Mouse (Mus musculus) T-helper 2 cell (primary cell): ENCODE results near the gene Aamdc.

ENCODE experiments used
- in situ Hi-C: fragments of 300-600 bp; cut with MboI, MseI; formaldehyde crosslinking; loops from one replicate; pipeline ENCODE4 v1.15.1; 2025; ENCODE audit warnings: high pct_unique_total_duplicates

The Aamdc gene

DNA sequence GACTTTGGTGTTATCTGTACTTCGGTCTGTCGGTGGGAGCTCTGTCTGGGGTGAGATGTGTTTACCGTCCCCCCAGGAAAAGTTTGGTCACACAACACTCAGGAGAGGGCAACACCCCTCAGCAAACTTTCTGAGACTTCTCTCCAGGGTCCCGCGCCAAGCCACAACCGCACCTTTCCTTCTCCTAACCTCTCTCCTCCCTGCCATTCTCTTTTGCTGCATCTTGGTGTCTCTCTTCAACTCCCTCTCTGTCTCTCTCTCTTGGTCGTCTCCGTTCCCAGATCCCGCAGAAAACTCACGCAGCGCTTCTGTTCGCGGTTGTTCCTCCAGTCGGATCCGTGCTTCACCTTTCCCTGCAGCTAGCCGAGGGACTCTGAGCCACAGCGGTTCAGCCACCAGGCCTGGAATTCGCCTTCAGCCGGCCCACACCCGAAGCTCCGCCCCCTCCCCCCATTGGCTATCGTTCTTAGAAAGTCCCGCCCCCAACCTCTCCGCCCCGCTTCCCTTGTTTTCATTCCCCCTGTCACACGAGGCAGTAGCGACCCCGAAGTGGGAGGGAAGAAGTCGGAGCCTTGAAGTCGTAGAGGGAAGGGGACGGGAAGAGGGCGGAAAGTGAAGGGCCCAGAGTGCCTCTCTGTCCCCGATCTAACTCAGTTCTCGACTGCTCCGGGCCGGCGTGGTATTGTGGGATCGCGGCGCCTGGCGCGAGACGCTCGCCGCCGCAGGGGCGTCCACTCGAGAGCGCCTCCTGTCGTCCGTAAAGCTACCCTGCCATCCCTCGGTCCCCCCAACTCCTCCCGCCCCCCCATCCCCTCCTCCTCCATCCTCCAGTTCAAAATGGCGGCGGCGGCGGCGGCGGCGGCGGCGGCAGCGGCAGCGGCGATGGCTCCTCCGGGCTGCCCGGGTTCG, at the start of gene Aamdc, which contains the start of gene Rsf1:
Gene Aamdc (minus strand): TSS at position 431 of the 909 bp plus-strand sequence.
Gene Rsf1 (plus strand): TSS at position 823 of the 909 bp plus-strand sequence.
- in situ Hi-C loops: no loop called here

GRCm38 (mm10) chr7:97623402-97623801, 44.1 kb upstream of the Aamdc start:
- in situ Hi-C loops: no loop called here

DNA sequence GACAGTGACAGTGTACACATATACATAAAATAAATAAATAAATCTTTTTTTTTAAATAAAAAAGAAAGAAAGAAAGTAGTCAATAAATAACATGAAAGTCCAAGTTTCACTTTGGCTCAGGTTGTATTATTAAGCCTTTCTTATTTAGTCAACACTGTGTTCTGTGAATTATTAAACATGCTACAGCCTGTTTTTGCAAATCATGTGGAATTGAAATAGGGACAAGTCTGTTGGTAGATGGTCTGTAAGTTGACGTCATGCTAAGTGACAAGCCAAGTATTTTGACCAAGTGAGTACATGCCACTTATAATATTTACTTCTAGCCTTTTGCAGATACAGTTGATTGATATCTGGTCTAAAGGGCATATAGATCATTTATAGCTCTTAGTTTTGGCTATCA, 43.4 kb upstream of the Aamdc start:
- in situ Hi-C loops: no loop called here

- in situ Hi-C loops: no loop called here
These were observed 42.0 kb upstream of the Aamdc start for GRCm38 (mm10) chr7:97621346-97621745.

DNA sequence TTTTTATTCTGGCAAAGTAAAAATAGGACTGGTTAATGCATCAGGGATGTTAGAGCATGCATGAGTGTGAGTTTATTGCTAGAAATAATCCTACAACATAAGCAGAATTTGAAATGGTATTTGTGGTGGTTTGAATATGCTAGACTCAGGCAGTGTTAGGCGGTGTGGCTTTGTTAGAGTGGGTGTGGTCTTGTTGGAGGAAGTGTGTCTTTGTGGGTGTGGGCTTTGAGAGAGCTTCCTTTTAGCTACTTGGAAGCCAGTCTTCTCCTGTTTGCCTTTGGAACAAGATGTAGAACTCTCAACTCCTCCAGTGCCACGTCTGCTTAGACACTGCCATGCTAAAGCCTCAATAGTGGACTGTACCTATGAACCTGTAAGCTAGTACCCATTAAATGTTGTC, 19.3 kb upstream of the Aamdc start:
- in situ Hi-C loops: no loop called here

GRCm38 (mm10) chr7:97593535-97593934, 14.2 kb upstream of the Aamdc start:
- in situ Hi-C loops: no loop called here

- in situ Hi-C loops: no loop called here
These were observed 13.1 kb upstream of the Aamdc start for GRCm38 (mm10) chr7:97592396-97592795.

DNA sequence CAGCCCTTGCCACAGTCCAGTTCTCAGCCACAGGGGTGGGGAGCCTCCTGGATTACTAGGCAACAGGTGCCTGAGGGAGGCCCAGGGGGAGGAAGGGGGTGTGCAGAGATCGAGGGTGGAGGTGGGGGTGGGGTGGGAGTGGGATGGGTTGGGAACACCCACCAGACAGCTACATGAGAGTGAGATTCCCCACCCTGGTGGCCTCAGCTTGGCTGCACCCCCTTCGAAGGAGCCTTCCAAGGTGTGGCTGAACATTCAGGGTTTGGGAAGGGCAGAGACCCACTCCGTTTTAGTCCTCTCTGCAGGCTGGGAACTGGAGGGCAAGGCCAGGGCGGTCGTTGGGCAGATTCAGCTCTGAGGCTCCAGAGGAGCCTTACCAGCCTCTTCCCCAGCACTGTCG, 12.0 kb upstream of the Aamdc start:
- in situ Hi-C loops: no loop called here

- in situ Hi-C loops: no loop called here
These were observed 11.2 kb upstream of the Aamdc start for GRCm38 (mm10) chr7:97590488-97590887.

- in situ Hi-C loops: no loop called here
These were observed 9.2 kb upstream of the Aamdc start for GRCm38 (mm10) chr7:97588506-97588905.

DNA sequence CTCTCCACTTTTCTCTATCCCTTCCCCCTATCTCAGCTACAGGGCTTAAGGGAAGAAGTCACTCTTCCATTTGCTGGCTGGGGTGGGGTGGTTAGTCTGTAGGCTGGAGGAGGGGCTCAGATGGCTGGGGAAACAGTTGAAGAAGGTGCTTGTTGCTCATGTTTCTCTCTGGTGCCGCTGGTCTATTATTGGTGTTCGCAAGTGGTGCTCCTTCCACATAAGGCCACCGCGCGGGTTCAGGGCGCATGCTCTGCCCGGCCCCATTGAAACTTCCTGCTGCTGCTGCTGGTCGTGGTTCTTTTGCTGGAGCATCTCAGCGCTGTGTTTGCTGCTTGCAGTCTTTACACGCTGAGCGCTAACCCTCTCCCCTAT, 1.5 kb upstream of the Aamdc start:
- in situ Hi-C loops: no loop called here

DNA sequence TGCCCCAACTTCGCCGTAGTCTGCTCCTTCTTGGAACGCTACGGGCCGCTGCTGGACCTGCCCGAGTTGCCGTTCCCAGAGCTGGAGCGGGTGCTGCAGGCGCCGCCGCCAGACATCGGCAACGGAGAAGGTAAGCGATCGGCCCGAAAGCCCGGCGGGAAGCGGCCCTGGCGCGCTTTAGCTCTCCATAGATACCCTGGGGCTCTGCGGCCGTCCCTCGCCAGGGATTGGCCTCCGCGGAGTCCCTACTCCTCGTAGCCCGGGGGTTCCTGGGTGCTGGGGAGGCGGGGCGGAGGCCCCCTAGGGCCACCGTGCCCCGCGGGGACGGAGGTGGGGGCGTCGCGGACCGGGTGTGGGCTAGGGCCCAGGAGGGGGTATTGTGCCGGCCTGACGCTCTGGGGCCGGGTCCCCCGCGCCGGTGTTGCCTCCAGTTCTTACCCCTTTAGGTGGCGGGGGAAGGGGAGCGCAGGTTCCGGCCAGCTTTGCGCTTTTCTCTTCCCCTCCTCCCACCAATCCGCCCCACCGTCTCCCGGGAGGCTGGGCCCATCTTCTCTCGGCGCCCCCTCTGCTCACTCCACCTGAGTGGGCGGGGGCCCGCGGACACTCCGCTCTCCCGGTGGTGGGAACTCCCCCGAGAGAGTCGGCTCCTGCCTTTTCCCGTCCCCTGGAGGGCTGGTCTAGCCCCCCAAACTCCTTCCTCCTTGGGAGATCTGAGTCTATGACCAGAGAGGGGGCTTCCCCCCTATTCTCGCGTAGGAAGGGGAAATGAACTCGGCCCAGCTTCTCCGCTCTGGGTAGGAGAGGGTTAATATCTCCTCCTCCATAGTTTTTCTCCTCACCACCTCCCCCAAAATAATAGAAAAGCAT, 912 bp upstream of the Aamdc start:
- in situ Hi-C loops: no loop called here

DNA sequence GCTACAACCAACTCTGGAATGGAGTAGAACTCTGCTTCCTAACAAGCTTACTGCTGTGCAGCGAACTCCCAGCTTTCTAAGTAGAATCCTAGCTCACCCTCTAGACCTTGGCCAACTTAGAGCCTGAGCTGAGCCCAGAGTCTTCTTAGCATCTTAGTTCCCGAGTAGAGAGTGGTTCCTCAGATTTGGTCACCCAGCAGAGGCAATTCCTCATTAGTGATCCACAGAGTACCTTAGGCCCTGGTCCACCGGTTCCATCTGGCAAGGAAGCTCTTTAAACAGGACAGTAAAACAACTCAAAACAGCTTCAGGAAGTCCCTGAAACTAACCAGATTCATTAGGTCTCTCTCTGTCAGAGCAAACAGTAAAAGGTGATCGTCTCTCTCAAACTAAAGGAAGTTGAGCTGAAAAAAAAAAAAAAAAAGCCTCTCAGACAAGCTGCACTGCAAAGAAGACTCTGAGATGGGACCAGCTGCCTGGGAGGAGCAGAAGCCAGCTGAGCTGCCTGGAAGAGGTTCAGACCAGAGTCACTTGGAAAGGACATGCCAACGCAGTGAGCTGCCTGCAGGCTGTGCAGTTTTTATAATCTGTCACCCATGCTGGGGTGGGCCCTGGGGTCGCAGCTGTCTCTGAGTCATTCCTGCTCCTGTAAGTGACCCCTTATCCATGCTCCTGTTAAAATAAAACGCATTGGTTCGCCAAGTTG, 783 bp downstream of the Aamdc start:
- in situ Hi-C loops: no loop called here

DNA sequence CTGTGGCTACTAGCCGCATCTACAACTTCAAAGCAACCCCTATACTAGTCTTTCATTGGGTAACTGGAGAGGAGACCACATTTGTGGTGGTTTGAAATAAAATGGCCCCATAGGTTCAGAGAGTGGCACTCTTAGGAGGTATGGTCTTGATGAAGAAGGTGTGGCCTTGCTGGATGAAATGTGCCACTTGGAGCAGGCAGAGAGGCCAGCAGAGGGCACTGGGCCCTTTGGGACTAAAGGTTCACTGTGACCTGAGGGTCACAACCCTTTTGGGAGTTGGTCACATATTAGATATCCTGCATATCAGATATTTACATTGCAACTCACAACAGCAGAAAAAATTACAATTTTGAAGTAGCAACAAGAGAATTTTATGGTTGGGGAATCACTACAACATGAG, 8.9 kb downstream of the Aamdc start:
- in situ Hi-C loops: no loop called here

DNA sequence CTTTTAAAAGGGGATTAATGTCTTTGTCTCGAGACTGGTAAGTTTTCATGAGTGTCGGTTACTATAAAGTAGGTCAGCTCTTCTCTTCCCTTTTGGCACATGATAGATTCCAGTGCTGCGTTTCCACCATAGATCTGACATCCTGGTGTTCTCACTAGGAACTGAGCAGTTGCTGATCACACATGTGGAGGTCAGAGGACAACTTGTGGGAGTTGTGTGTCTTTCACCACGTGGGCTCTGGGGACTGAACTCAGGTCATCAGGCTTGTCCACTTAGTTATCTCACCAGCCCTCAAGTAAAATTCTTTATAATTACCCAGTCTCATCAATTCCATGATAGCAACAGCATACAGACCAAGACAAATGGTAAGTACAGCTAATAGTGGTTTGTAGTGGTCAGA, 9.9 kb downstream of the Aamdc start:
- in situ Hi-C loops: no loop called here

GRCm38 (mm10) chr7:97563576-97563975, 15.7 kb downstream of the Aamdc start:
- in situ Hi-C loops: no loop called here

DNA sequence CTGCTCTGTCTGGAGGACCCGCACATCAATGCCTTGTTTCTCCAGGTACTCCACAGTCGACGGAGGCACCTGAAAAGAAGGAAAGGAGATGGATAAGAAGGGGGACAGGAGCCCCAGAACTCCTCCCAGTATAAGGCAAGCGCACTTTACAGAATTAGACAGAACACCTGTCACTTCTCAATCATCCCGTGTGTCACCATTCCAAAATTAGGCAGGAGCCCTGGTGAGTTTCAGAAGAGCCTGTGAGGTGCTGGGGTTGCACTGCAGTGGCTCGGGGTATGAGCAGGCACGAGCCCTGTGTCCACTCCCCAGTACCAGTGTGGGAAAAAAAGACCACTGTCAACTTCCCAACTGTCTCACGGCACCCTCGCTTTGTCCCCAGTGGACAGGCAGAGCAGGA, 28.6 kb downstream of the Aamdc start:
- in situ Hi-C loops: no loop called here

GRCm38 (mm10) chr7:97549301-97549700, 30.0 kb downstream of the Aamdc start:
- in situ Hi-C loops: no loop called here

DNA sequence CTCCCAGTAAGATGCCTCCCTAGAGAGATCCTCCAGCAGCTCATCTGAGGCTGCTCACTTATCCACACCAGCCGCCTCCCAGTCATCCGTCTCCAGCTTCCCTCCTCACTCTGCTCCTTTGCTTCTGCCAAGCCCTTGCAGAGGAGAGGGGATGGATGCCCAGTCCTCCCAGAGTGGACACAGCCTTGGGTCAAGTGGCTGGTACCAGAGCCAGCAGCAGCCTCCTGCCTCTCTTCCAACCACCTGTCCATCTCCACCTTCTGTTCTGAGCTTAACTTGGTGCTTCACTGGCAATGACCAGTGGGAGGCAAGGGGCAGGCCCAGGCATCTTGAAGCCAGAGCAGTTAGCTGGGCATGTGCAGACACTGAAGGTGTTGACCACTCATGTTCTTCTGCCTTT, 32.8 kb downstream of the Aamdc start:
- in situ Hi-C loops: no loop called here

GRCm38 (mm10) chr7:97536571-97536970, 42.7 kb downstream of the Aamdc start:
- in situ Hi-C loops: loop anchor here (10.0 kb wide), 1 partner anchor 1398 kb away; no protein-coding TSS in a partner anchor

DNA sequence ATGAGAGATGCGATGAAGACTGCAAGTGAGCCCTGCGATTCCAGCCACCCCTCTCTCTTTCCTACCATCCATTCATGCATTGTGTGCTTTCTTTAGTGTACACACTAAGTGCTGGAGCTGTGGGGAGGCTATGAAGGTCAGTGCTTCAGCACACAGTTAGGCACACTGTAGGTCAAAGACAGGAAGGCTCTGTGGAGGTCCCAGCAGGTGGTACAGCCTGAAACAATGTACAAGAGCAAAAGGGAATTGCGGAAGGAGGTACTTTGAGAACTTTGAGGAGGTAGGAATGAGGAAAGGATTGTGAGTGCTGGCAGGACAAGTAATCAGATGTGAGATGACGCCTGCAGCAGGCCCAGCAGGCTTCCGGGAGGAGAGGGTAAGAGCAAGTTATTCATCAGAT, 43.8 kb downstream of the Aamdc start:
- in situ Hi-C loops: loop anchor here (10.0 kb wide), 1 partner anchor 1399 kb away; no protein-coding TSS in a partner anchor

- in situ Hi-C loops: loop anchor here (10.0 kb wide), 1 partner anchor 1835 kb away; the partner anchor contains the start of gene Serpinh1
These were observed 59.4 kb downstream of the Aamdc start for GRCm38 (mm10) chr7:97519935-97520334.
